Mouse (Mus musculus): Measurements from ENCODE around the gene Drd2.

Drd2 gene

DNA sequence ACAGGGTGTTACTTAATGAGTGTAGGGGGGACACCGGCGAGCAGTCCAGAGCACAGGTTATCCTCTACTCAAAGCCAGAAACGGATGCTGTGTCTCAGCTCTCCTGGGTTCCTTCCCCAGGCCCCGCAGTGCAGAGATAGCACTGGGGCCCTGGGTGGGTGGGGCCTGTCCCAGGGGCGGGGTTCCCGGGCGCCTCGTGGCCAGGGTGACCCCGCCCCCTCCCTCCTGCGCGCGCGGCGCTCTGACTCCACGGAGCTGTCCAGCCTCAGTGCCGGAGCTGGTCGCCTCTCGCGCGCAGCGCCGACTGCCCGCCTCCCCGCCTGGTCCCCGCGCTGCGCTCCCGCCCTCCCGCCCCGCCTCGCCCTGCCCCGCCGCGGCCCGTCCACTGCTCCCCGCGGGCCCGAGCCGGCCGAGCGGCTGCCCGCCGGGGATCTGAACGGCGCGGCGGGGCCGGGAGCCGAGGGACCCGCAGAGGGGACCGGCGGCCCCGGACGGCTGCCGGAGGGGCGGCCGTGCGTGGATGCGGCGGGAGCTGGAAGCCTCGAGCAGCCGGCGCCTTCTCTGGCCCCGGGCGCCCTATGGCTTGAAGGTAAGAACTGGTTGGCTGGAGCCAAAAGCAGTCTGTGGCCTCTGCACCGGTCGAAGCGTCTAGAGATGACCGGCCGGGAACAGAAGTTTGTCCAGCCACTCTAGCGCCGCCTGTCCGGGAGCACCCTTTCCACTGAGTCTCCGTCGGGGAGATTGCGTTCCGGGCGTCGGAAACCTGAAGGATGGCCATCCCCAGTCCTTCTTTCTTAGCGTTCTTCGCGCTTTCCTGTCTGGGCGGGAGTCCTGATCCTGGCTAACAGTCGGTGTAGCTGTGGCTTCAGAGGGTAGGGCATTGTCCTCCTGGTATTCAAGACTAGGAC lies at the start of gene Drd2:
TSS of gene Drd2 (plus strand) at position 492 of the 908 bp plus-strand sequence.
- peak; percentile 28 for DNase-seq

- no peak for DNase-seq
These were observed 45.3 kb upstream of the Drd2 start for GRCm38 (mm10) chr9:49295101-49295500.

- DNase-seq = no peak
These were observed 32.9 kb upstream of the Drd2 start for GRCm38 (mm10) chr9:49307576-49307975.

GRCm38 (mm10) chr9:49310821-49311220 lies 29.6 kb upstream of the Drd2 start:
- no peak for DNase-seq

- DNase-seq = no peak
These were observed 21.8 kb upstream of the Drd2 start for GRCm38 (mm10) chr9:49318638-49319037.

DNA sequence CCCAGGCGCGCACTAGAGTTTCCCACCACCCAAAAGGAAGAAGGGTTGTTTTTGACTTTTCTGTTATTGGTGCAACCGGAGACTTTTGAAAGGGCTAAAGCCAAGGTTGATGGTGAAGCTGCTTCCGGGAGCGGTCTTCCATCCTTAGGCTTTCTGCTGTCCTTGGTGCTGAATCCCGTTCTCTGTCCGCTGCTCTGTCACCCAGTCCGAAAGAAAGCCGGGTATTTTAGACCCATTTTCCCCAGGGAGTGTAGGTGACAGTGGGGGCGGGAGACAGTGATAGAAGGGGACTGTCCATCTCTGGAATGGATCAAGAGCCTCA lies 578 bp downstream of the Drd2 start:
- peak; percentile 58 for DNase-seq

DNA sequence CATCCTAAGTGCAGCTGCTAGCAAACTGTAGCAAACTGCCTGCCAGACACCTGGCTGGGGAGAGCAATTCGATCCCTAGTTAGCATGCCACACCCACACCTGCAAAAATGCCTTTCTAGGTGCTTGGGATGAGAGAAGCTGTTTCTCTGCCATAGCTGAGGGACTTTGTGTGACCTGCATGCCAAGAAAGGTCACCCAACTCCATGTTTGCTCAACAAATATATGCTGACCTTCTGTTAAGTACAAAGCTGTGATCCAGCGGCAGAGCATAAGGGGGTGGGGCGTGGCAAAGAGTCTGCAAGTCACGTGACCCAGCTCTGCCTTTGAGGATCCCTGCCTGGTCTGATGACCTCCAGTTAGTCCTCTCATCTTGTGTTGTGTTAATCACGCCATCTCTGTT lies 25.3 kb downstream of the Drd2 start:
- peak; percentile 6 for DNase-seq

DNA sequence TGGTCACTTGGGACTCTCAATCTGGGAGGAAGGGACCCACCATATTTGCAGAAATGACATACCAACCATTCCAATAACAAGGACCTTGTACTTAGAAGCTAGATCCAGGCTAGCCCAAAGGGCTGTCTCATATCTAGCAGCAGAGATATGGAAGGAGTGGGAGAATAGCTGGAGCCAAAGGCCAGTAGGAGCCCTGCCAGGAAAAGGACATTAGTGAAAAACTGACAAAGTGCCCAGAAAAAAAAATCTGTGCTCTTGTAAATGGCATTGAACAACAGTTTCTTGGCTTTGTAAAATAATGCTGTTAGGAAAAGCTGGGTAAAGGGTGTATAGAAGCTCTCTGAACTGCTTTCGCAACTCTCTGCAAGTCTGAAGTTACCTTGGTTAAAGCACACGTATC lies 33.5 kb downstream of the Drd2 start:
- no peak for DNase-seq

- DNase-seq = no peak
These were observed 39.5 kb downstream of the Drd2 start for GRCm38 (mm10) chr9:49379962-49380361.

DNA sequence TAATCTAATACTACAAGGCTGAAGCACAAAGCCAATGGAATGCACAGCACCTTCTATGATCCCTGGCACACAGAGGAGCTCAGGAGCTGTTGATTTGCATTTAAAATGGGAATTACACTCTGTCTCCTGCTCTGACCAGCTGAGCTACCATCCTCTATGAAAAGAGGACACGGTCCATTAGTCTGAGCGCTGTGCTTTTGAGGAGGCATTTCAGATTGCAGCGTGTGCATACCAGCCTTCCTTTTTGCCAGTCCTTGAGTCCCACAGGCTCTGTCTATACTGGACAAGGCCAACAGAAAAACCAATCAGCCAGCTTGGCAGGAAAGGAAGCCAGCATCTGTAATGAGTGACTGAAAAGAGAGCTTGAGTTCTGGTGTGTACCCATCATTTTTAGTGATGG lies 43.6 kb downstream of the Drd2 start:
- no peak for DNase-seq

DNA sequence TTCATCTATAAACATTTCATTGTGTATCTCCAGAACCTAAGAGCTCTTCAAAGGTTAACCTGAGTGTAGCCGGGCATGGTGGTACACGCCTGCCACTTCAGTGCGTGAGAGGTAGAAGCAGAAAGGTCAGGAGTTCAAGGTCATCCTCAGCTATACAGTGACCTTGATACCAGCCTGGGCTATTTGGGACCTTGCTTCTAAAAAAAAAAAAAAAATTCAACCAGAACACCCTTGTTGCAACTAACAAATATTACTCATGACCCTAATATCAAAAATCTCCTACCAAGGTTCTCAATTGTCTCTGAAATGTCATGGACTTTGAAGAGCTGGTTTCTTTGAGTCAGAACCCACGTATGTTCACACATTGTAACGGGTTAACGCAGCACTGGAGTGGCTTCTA lies 44.4 kb downstream of the Drd2 start:
- DNase-seq = no peak

DNA sequence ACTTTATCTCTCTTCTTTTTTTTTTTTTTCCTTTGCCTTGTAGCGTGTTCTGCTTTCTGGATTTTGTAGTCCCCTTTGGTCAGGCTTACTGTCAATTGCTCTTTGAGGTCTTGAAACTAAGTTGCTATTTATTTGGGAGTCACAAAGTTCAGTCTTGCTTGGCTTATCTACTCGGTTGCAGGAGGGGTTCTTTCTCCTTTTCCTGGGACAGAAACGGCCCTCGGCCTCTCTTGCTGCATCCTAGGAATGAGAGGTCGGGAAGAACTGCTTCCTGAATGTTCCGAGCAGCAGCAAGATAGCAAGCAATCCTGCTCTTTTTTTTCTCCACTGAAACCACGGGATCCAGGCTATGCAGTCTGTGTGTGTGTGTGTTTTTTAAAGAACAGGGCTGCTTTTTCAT lies 44.9 kb downstream of the Drd2 start:
- no peak for DNase-seq

DNA sequence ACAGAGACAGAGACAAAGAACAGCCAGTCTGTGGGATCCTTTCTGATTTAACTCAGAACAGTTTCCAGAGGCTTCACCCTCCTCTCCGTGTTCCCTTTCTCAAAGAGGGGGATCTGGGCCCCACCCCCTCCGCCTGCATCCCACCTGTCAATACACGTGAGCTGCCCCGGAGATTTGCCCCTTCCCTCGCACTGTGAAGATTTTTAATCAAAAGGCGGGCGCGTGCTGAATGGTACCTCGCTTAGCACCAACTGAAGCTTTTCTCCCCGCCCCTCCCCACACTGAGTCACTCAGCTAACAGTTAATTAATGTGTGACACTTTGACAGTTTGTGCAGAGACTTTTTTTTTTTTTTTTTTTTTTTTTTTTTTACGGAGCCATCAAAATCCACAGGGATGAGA lies 45.7 kb downstream of the Drd2 start:
- DNase-seq = peak; percentile 8

DNA sequence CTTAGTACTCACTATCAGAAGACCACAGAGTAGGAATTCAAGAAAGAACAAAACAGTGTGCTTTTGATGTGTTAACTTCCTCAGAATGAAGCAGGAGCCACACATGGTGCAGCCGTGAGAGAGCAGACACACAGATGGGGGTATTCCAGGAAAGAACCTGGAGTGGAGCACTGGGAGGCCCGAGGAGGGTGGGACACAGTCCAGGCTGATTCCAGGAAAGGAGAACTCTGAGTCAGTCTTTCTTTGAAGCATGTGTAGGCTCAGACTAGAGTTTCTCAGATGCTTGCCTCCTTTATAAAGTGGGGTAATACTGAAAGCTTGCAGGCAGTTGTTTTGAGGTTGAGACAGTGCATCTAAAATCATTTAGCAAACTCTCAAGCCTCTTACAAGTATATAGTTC lies 51.8 kb downstream of the Drd2 start:
- no peak for DNase-seq

DNA sequence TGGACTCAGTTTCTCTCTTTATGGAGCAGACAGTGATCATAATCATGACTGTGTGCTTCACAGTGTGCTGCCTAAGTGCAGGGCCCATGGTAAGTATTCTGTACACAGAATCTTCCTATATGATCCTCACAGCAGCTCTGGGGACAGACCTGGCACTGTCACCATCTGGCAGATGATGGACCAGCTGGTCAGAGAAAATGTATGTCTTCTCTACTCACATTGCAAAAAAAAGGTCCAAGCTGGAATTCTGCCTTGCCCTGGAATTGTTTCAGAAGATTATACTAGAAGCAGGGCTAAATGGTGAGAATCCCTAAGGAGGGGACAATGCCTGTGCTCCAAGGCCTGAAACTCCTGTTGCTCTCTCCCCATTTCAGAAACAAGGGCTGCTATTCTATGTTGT lies 55.6 kb downstream of the Drd2 start:
- no peak for DNase-seq

DNA sequence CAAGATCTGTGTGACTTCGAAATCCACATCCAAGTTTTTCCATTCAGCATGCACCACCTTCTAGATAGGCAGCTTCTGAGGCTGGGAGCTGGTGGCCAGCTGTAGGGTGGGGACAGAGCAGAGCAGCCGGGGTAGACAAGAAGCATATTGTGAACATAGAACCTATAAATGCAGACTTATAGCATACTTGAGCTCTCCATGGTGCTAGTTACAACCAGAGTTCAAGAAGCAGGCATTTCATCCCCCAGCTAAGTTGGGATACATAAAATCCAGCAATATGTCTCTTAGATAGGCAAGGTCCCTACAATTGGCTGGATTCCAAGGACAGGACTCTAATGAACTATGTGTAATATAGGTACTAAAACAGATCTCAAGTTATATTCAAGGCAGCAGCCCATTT lies 63.3 kb downstream of the Drd2 start:
- no peak for DNase-seq

DNA sequence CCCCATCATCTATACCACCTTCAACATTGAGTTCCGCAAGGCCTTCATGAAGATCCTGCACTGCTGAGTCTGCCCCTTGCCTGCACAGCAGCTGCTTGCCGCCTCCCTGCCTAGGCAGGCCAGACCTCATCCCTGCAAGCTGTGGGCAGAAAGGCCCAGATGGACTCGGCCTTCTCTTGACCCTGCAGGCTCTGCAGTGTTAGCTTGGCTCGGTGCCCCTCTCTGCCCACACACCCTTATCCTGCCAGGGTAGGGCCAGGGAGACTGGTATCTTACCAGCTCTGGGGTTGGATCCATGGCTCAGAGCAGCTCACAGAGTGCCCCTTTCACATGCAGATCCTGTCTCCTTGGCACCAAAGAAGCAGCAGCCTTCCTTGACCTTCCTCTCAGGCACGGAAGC lies 66.6 kb downstream of the Drd2 start:
- no peak for DNase-seq

DNA sequence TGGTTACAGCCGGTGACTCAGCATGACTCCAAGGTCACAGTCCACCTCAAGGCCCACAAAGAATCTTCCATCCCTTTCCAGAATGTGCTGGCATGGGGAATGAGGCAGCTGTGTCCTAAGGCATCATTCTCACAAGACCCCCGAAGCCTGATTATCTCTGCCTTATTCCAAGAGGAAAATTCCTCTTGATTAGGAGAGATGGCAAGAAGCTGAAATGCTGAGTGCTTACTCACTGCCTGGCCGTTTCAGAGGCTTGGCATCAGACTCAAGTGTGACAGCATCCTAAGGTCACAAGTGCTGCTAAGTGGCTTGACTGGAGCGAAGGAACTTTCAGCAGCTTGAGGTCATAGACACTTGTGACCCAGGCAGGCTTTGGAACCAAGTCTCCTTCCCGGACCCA lies 70.2 kb downstream of the Drd2 start:
- no peak for DNase-seq

- no peak for DNase-seq
These were observed 83.4 kb downstream of the Drd2 start for GRCm38 (mm10) chr9:49423866-49424265.

DNA sequence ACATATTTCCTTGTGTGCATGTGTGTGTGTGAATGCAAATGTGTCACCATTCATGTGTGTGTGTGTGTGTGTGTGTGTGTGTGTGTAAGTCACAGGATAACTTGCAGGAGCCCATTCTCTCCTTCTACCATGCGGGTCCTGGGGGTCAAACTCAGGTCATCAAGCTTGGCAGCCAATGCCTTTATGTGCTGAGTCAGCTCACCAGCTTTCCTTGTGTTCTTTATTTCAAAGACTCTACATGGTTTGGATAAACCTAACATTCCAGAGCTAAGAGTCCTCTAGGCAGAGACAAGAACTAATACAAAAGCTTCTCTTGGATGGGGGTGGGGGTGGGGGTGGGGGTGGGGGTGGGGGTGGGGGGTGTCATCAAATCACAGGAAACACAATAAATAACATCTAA lies 85.2 kb downstream of the Drd2 start:
- no peak for DNase-seq

DNA sequence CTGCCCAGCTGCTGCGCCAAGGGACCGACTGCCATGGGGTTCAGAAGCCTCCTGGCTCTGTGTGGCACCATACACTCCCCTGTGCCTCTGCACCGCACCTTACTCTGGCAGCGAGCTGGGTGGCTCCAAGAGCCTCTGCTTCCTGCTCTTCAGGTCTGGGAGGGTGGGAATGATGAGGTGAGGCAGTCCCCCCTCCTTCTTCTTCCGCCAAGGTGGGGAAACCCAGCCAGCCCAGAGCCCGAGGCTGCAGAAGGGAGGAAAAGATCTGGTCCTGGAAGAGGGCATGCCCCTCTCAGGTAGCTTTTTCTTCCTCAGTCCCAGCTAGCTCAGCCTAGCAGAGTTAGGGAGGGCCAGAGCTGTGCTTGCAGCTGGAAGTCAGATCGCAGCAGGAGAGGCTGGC lies 86.5 kb downstream of the Drd2 start, which contains the start of gene Ankk1:
TSS of gene Ankk1 (minus strand) at position 101 of the 400 bp plus-strand sequence.
- DNase-seq = no peak

- no peak for DNase-seq
These were observed 87.1 kb downstream of the Drd2 start for GRCm38 (mm10) chr9:49427478-49427877.

- DNase-seq = no peak
These were observed 102.2 kb downstream of the Drd2 start for GRCm38 (mm10) chr9:49442621-49443020.

- DNase-seq = no peak
These were observed 110.1 kb downstream of the Drd2 start for GRCm38 (mm10) chr9:49450491-49450890.

DNA sequence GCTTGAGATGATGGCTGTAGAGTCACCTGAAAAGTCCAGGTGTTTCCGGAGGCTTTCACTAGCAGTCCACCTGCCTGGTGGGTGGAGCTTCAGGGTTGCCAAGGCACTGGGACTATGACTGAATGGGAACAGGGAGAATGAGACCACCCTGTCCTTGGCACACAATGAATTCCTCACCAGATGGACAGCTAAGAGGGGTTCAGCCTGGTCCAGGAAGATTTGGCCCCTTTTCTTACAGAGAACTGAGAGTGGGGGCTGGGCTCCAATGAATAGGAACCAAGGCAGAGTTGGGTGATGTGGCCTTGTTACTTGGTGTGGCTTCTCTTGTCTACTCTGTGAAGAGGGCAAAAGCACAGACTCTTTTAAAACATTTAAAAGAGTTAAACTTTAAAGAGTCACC lies 112.0 kb downstream of the Drd2 start:
- no peak for DNase-seq

Measured in lung, postnatal 14 days (tissue).